Mouse (Mus musculus) liver, adult 2 months (tissue): ENCODE data around the gene Surf1. TPM values are rescaled to one million over a fixed set of nuclear protein-coding genes. Genes with fewer than 3 reads are reported as not detected.
A peak's percentile ranks its signal among the peaks of the same experiment; 100 is the strongest.

Experiments
- DNase-seq: peaks from one replicate; pipeline ENCODE4 v3.0.0-alpha.2; 2011; ENCODE audit warnings: low read depth, low spot score; ENCODE audit errors: extremely low read depth
- H3K27ac ChIP-seq: fragments of 200-500 bp; replicated peaks from 2 replicates; pipeline ENCODE4 v1.5.1; 2012; ENCODE audit warnings: low read depth, mild to moderate bottlenecking, control low read depth, inconsistent platforms, low read length; ENCODE audit not compliant: insufficient read depth
- H3K27me3 ChIP-seq: fragments of 200-500 bp; 2 replicates; pipeline ENCODE4 v1.6.1; 2012; ENCODE audit warnings: mild to moderate bottlenecking, moderate library complexity, low read length, inconsistent platforms; ENCODE audit not compliant: control insufficient read depth, insufficient read depth
- H3K36me3 ChIP-seq: fragments of 200-500 bp; 2 replicates; pipeline ENCODE4 v1.6.1; 2012; ENCODE audit warnings: low read length, inconsistent platforms; ENCODE audit not compliant: control insufficient read depth, insufficient read depth
- H3K4me1 ChIP-seq: fragments of 200-500 bp; 2 replicates; pipeline ENCODE4 v1.6.1; 2011; ENCODE audit warnings: low read length; ENCODE audit not compliant: control insufficient read depth, insufficient read depth
- H3K4me3 ChIP-seq: fragments of 200-500 bp; 2 replicates; pipeline ENCODE4 v1.5.1; 2011; ENCODE audit warnings: low read depth, mild to moderate bottlenecking, control low read depth, low read length, moderate library complexity; ENCODE audit not compliant: insufficient read depth
- H3K79me2 ChIP-seq: fragments of 200-500 bp; 2 replicates; pipeline ENCODE4 v1.6.1; 2012; ENCODE audit warnings: inconsistent platforms, mild to moderate bottlenecking, low read length, moderate library complexity; ENCODE audit not compliant: control insufficient read depth, insufficient read depth
- H3K9ac ChIP-seq: fragments of 200-500 bp; 2 replicates; pipeline ENCODE4 v1.6.1; 2012; ENCODE audit warnings: low read depth, mild to moderate bottlenecking, control low read depth, inconsistent platforms, low read length
- CTCF ChIP-seq: fragments of 200-500 bp; IDR thresholded peaks from 2 replicates; pipeline ENCODE4 v1.5.1; 2011; ENCODE audit warnings: low read depth, low read length, control low read depth
- POLR2A ChIP-seq: fragments of 200-500 bp; IDR thresholded peaks from 2 replicates; pipeline ENCODE4 v1.6.1; 2011; ENCODE audit warnings: low read length, control low read depth; ENCODE audit not compliant: insufficient read depth; ENCODE audit errors: extremely low read depth
- WGBS: fragments of 180-500 bp; shearing (Covaris S2); methylation state at CpG from one replicate; pipeline ENCODE4 v1.1.7; 2018; 5-methylcytosine and 5-hydroxymethylcytosine counted together
- polyA plus RNA-seq: library from polyadenylated mRNA; depleted of rRNA; stranded (reverse); fragments of >200 nt; gene quantifications from 2 replicates; pipeline ENCODE4 v1.2.3, GENCODE M21; 2012
- total RNA-seq: library from RNA; depleted of rRNA; stranded (reverse); fragments of >200 nt; gene quantifications from 2 replicates; pipeline ENCODE4 v1.2.3, GENCODE M21; 2014

Gene Surf1
- total and polyA plus RNA-seq, 2 experiments, result 57.2 to 60.5 TPM

GRCm38 (mm10) chr2:26956811-26957487 lies 40.6 kb upstream of the Surf1 start:
- Histone ChIP-seq H3K36me3 (peaks cover 40% of the 10 kb centered on the region), H3K27ac (peak overlapping the region; percentile 94), H3K4me3 (no peak overlapping the region), H3K27me3 (no peaks in the 10 kb centered on the region), H3K4me1 (peaks cover 15% of the 10 kb centered on the region), H3K79me2 (no peaks in the 10 kb centered on the region), H3K9ac (no peak overlapping the region)
- WGBS, result 23% methylated on average over 12 of the region's 12 CpGs
- peak; percentile 95 for DNase-seq
- TF ChIP-seq POLR2A (no peak), CTCF (no peak)

DNA sequence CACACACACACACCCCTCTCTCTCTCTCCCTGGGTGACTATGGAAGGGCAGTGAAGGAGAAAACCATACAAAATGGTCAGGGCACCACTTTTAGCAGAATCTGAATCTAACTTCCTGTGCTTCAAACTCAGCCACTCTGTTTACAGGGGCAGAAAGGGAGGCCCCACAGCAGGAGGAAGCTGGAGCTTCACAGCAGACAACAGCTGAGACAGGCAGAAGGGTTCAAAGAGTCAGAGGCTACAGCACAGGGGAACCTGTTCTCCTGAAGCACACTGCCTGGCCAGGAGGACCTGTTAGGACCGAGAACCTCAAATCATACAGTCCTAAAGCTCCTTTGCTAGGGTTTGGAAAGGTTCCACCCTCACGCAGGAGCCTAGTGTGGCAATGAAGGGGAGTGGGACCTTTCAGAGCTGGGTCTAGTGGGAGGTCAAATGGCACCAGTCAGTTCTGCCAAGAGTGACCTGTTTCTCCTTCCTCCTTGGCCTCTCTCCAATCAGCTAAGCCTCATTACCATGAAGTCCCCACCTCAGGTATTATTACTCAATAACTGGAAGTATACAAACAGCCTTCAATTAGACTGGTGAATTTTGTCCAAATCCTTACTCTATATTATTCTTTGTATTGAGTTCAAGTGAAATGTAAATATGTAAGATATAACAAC lies 38.5 kb upstream of the Surf1 start:
- Histone ChIP-seq H3K9ac (no peak overlapping the region), H3K36me3 (peaks cover 34% of the 10 kb centered on the region), H3K27me3 (no peaks in the 10 kb centered on the region), H3K4me3 (no peak overlapping the region), H3K4me1 (peaks cover 15% of the 10 kb centered on the region), H3K27ac (no peak overlapping the region), H3K79me2 (no peaks in the 10 kb centered on the region)
- TF ChIP-seq CTCF, result no peak
- DNase-seq, result peak; percentile 31
- WGBS, result 59% methylated on average over 2 of the region's 2 CpGs

DNA sequence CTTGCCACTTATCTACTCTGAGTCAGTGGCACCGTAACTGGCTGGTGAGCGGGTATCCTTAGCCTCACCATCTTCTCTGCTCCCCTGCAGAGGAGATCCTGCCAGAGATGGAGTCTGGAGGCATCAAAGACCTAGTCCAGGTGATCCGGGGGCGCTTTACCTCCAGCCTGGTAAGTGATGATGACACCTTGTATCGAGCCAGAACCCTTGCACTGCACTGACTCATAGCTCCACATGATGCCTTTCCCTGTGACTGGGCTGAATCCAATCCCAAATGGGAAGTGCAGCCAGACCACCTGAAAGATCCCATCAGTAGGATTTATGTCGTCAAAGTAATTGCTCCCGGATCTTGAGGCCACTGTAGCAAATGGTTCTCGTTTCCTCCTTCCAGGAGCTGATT lies 36.5 kb upstream of the Surf1 start:
- Histone ChIP-seq H3K9ac (no peak overlapping the region), H3K4me3 (no peak overlapping the region), H3K4me1 (peaks cover 7% of the 10 kb centered on the region; the same call in 1 of the 2 replicates), H3K27ac (no peak overlapping the region), H3K79me2 (no peaks in the 10 kb centered on the region), H3K36me3 (peaks cover 22% of the 10 kb centered on the region), H3K27me3 (no peaks in the 10 kb centered on the region)
- WGBS, result 92% methylated on average over 8 of the region's 8 CpGs
- DNase-seq, result no peak
- TF ChIP-seq POLR2A (no peak), CTCF (no peak)

- no peaks in the 10 kb centered on the region for H3K79me2 ChIP-seq
- H3K27me3 ChIP-seq, result no peaks in the 10 kb centered on the region
- WGBS, result 86% methylated on average over 4 of the region's 4 CpGs
- peaks cover 5% of the 10 kb centered on the region; the same call in 1 of the 2 replicates for H3K4me1 ChIP-seq
- DNase-seq, result no peak
- TF ChIP-seq POLR2A, result no peak
- TF ChIP-seq CTCF, result no peak
- H3K4me3 ChIP-seq, result no peak overlapping the region
- H3K36me3 ChIP-seq, result peaks cover 22% of the 10 kb centered on the region
- no peak overlapping the region for H3K27ac ChIP-seq
- H3K9ac ChIP-seq, result no peak overlapping the region
Measured at GRCm38 (mm10) chr2:26952193-26952592, 35.9 kb upstream of the Surf1 start.

DNA sequence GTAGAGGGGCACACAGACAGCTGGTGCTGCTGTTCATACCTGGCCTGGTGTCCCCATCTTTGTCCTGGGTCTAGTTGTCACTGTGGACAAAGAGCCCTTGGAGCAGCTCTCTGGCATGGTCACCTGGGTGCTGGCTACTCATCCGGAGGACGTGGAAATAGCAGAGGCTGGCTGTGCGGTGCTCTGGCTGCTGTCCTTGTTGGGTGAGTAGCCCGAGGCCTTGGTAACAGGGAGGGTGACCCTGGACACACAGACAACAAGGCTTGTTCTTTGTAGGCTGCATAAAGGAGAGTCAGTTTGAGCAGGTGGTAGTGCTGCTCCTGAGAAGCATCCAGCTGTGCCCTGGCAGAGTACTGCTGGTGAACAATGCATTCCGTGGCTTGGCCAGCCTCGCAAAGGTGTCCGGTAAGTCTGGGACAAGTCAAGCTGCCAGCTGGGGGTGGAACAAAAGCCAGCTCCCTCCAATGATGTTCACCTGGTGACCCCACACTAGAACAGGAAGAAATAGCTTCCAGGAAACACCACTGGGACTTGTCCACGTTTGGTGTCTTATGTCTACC lies 35.1 kb upstream of the Surf1 start:
- no peak overlapping the region for H3K27ac ChIP-seq
- DNase-seq, result no peak
- H3K9ac ChIP-seq, result no peak overlapping the region
- TF ChIP-seq CTCF (no peak), POLR2A (no peak)
- no peaks in the 10 kb centered on the region for H3K79me2 ChIP-seq
- no peak overlapping the region for H3K4me3 ChIP-seq
- WGBS, result 90% methylated on average over 8 of the region's 8 CpGs
- H3K36me3 ChIP-seq, result peaks cover 22% of the 10 kb centered on the region
- no peaks in the 10 kb centered on the region for H3K4me1 ChIP-seq
- H3K27me3 ChIP-seq, result no peaks in the 10 kb centered on the region

- no peak for DNase-seq
- whole genome bisulfite sequencing, result 91% methylated on average over 2 of the region's 2 CpGs
- H3K9ac ChIP-seq, result no peak overlapping the region
- H3K4me3 ChIP-seq, result no peak overlapping the region
- H3K27ac ChIP-seq, result no peak overlapping the region
- no peak for TF ChIP-seq CTCF
- TF ChIP-seq POLR2A, result no peak
- H3K4me1 ChIP-seq, result no peaks in the 10 kb centered on the region
- no peaks in the 10 kb centered on the region for H3K79me2 ChIP-seq
- no peaks in the 10 kb centered on the region for H3K27me3 ChIP-seq
- H3K36me3 ChIP-seq, result peaks cover 14% of the 10 kb centered on the region
Measured at GRCm38 (mm10) chr2:26950411-26950810, 34.1 kb upstream of the Surf1 start.
